Mouse (Mus musculus) CH12.LX (cell line): ENCODE data around the gene Lamc3. TPM values are rescaled to one million over a fixed set of nuclear protein-coding genes. Genes with fewer than 3 reads are reported as not detected.
A peak's percentile ranks its signal among the peaks of the same experiment; 100 is the strongest.

ENCODE experiments used
- DNase-seq: peaks from one replicate; pipeline ENCODE4 v3.0.0-alpha.2; 2013; ENCODE audit errors: extremely low read depth
- H3K27ac ChIP-seq: 2 replicates; pipeline ENCODE4 v1.5.1; 2012; ENCODE audit warnings: low read depth, mild to moderate bottlenecking, control low read depth, moderate library complexity; ENCODE audit not compliant: insufficient read depth
- H3K27me3 ChIP-seq: replicated peaks from 2 replicates; pipeline ENCODE3; 2012; ENCODE audit warnings: inconsistent platforms
- H3K36me3 ChIP-seq, 2 experiments: replicated peaks in 1 of 2; 2 replicates each; pipeline versions ENCODE3 to v1.6.1; 2012; ENCODE audit warnings: inconsistent platforms in 1 of 2, low read length in 1 of 2, mild to moderate bottlenecking in 1 of 2, mixed read lengths in 1 of 2, moderate library complexity in 1 of 2; ENCODE audit not compliant: control insufficient read depth in 1 of 2, insufficient read depth in 1 of 2
- H3K4me1 ChIP-seq, 2 experiments: 2 replicates each; pipeline ENCODE4 v1.6.1; 2012; ENCODE audit warnings: inconsistent platforms in 1 of 2, moderate library complexity in 1 of 2; ENCODE audit not compliant: insufficient read depth in 2 of 2, control insufficient read depth in 1 of 2
- H3K4me2 ChIP-seq: 2 replicates; pipeline ENCODE4 v1.6.1; 2012; ENCODE audit warnings: low read depth, mild to moderate bottlenecking, control low read depth; ENCODE audit not compliant: poor library complexity, insufficient read depth, severe bottlenecking
- H3K4me3 ChIP-seq, 3 experiments: fragments of 150-350 bp in 1 of 3; sonication (generic) in 1 of 3; replicated peaks in 1 of 3; 2 replicates each; pipeline versions ENCODE3 to v1.5.1; 2011 to 2012; ENCODE audit warnings: low read depth in 2 of 3, low read length in 2 of 3, mild to moderate bottlenecking in 2 of 3, moderate library complexity in 2 of 3, control low read depth in 1 of 3, improper control_type of control experiment in 1 of 3, inconsistent platforms in 1 of 3, mixed read lengths in 1 of 3; ENCODE audit not compliant: poor library complexity in 1 of 3
- H3K79me2 ChIP-seq: replicated peaks from 2 replicates; pipeline ENCODE4 v1.6.1; 2012; ENCODE audit warnings: mild to moderate bottlenecking, moderate library complexity; ENCODE audit not compliant: control insufficient read depth, poor library complexity, insufficient read depth, severe bottlenecking; ENCODE audit errors: extremely low read depth
- H3K9ac ChIP-seq: 2 replicates; pipeline ENCODE4 v1.6.1; 2012; ENCODE audit warnings: low read depth, mild to moderate bottlenecking, control low read depth, moderate library complexity; ENCODE audit not compliant: insufficient read depth
- H3K9me3 ChIP-seq: replicated peaks from 2 replicates; pipeline ENCODE3; 2012; ENCODE audit warnings: low read length, inconsistent platforms, mixed read lengths
- BHLHE40 ChIP-seq: IDR thresholded peaks from 2 replicates; pipeline ENCODE4 v1.6.1; 2011; ENCODE audit warnings: mild to moderate bottlenecking, low read depth, low read length, improper control_type of control experiment
- CHD2 ChIP-seq: IDR thresholded peaks from 2 replicates; pipeline ENCODE4 v1.6.1; 2011; ENCODE audit warnings: low read length, improper control_type of control experiment
- CTCF ChIP-seq, 2 experiments: IDR thresholded peaks in 1 of 2; conservative IDR thresholded peaks in 1 of 2; 2 replicates each; pipeline ENCODE4 v1.5.1; 2011 to 2012; ENCODE audit warnings: low read depth in 2 of 2, low read length in 2 of 2, improper control_type of control experiment in 1 of 2, inconsistent platforms in 1 of 2, mild to moderate bottlenecking in 1 of 2, moderate library complexity in 1 of 2
- E2F4 ChIP-seq: IDR thresholded peaks from 2 replicates; pipeline ENCODE4 v1.6.1; 2011; ENCODE audit warnings: low read depth, low read length, improper control_type of control experiment; ENCODE audit not compliant: insufficient replicate concordance
- HCFC1 ChIP-seq: IDR thresholded peaks from 2 replicates; pipeline ENCODE4 v1.6.1; 2012; ENCODE audit warnings: low read depth, mild to moderate bottlenecking, inconsistent platforms, low read length, improper control_type of control experiment
- IRF4 ChIP-seq: IDR thresholded peaks from 2 replicates; pipeline ENCODE4 v1.6.1; 2014; ENCODE audit warnings: low read depth, mild to moderate bottlenecking, inconsistent platforms, low read length, improper control_type of control experiment
- KAT2A ChIP-seq: IDR thresholded peaks from 2 replicates; pipeline ENCODE4 v1.6.1; 2012; ENCODE audit warnings: low read length, improper control_type of control experiment, inconsistent platforms; ENCODE audit not compliant: insufficient replicate concordance
- NRF1 ChIP-seq: IDR thresholded peaks from 2 replicates; pipeline ENCODE4 v1.6.1; 2014; ENCODE audit warnings: low read depth, mild to moderate bottlenecking, inconsistent platforms, low read length, improper control_type of control experiment, moderate library complexity
- PAX5 ChIP-seq: IDR thresholded peaks from 2 replicates; pipeline ENCODE4 v1.6.1; 2012; ENCODE audit warnings: low read length, inconsistent platforms, mixed read lengths
- POLR2AphosphoS2 ChIP-seq: IDR thresholded peaks from 2 replicates; pipeline ENCODE4 v1.6.1; 2011; ENCODE audit warnings: low read depth, low read length, improper control_type of control experiment
- SIN3A ChIP-seq: IDR thresholded peaks from 2 replicates; pipeline ENCODE4 v1.6.1; 2012; ENCODE audit warnings: low read length, improper control_type of control experiment, inconsistent platforms
- TBP ChIP-seq: conservative IDR thresholded peaks from 2 replicates; pipeline ENCODE4 v1.6.1; 2011; ENCODE audit warnings: low read depth, low read length, improper control_type of control experiment
- TCF12 ChIP-seq: IDR thresholded peaks from 2 replicates; pipeline ENCODE4 v1.6.1; 2014; ENCODE audit warnings: low read depth, mild to moderate bottlenecking, inconsistent platforms, low read length, improper control_type of control experiment
- USF1 ChIP-seq: IDR thresholded peaks from 2 replicates; pipeline ENCODE4 v1.6.1; 2014; ENCODE audit warnings: low read depth, mild to moderate bottlenecking, inconsistent platforms, low read length, improper control_type of control experiment
- USF2 ChIP-seq: conservative IDR thresholded peaks from 2 replicates; pipeline ENCODE4 v1.6.1; 2011; ENCODE audit warnings: low read depth, low read length, improper control_type of control experiment
- ZKSCAN1 ChIP-seq: IDR thresholded peaks from 2 replicates; pipeline ENCODE4 v1.6.1; 2012; ENCODE audit warnings: low read depth, inconsistent platforms, low read length, improper control_type of control experiment, borderline replicate concordance
- dilution Hi-C: fragments of 300-500 bp; cut with MboI; formaldehyde crosslinking; loops from 2 replicates; pipeline ENCODE4 v1.14.3; 2020; ENCODE audit warnings: low sequenced_read_pairs; ENCODE audit not compliant: extremely low pct_unique_long_range_greater_than_20kb, extremely low pct_ligation_motif_present
- in situ Hi-C: fragments of 300-500 bp; cut with MboI; formaldehyde crosslinking; loops from 3 replicates; pipeline ENCODE4 v1.14.3; 2019; ENCODE audit warnings: low sequenced_read_pairs, low pct_ligation_motif_present, low pct_unique_long_range_greater_than_20kb, mixed read lengths
- polyA plus RNA-seq: library from polyadenylated mRNA; unstranded; fragments of >175 nt; gene quantifications from 2 replicates; pipeline ENCODE4 v1.2.1, GENCODE M21; 2012; ENCODE audit warnings: low read depth; ENCODE audit not compliant: insufficient read length
- total RNA-seq, 2 experiments: library from RNA; depleted of rRNA; stranded (reverse); fragments of 300-350 nt in 1 of 2; fragments of >200 nt in 1 of 2; gene quantifications; 2 replicates each; pipeline ENCODE4 v1.2.3; 2012 to 2014

The Lamc3 gene
- total and polyA plus RNA-seq, 3 experiments = not detected

DNA sequence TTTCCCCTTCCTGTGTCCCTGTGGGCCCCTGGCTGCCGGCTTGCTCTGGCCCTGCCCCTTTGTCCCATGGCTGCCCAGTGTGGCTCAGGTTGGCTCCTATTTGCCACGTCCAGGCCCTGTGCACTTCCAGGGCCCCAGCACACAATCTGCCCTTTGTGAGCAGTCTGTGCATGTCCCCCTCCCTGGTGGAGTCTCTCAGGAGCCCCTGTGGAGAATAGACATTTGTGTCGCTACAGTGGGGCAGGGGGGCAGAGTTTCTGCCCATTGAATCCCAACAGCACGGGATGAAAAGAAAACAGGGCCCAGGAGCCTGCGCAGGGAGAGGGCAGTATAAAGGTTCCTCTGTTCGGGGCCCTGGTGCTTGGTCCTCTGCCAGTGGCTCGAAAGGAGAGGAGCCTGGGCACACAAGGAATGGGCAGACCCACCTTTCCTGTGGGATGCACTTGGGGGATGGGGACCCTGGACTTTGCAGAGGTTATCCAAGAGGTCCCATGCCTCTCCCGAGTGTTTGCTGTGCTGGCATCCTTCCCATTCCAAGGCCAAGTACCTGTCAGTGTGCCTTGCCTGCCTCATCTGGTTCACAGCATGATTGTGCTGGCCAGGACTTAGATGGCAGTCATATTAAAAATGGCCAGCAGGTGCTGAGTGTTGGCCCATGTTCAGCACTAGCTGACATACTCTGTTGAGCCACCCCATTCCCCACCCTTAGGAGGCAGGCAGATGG is 75.6 kb downstream of the Lamc3 start:
- H3K4me2 ChIP-seq = no peak overlapping the region
- no peaks in the 10 kb centered on the region for H3K79me2 ChIP-seq
- TF ChIP-seq POLR2AphosphoS2 (no peak), BHLHE40 (no peak), PAX5 (no peak), USF2 (no peak), HCFC1 (no peak), CTCF (conservative IDR thresholded peaks at IDR 0.05 in 1 of 2, IDR thresholded peaks at IDR 0.05 in 1 of 2; ENCODE audit: low read depth in 2 of 2, low read length in 2 of 2) (0 out of 4 replicates have a peak, but pooled peaks of 1 of the 2 experiments have one; percentile 2)
- dilution Hi-C loops = no loop called here
- no peaks in the 10 kb centered on the region for H3K36me3 ChIP-seq
- H3K27me3 ChIP-seq = peaks cover 87% of the 10 kb centered on the region
- in situ Hi-C loops = loop anchor here (10.0 kb wide), 1 partner anchor 172 kb away; no protein-coding TSS in a partner anchor
- H3K9me3 ChIP-seq = no peaks in the 10 kb centered on the region
- peaks cover 4 to 6% of the 10 kb centered on the region in 2 experiments; a peak in 1 of 4 replicates for H3K4me1 ChIP-seq
- no peak overlapping the region for H3K9ac ChIP-seq
- DNase-seq = no peak
- H3K27ac ChIP-seq = no peak overlapping the region
- no peak overlapping the region for H3K4me3 ChIP-seq

DNA sequence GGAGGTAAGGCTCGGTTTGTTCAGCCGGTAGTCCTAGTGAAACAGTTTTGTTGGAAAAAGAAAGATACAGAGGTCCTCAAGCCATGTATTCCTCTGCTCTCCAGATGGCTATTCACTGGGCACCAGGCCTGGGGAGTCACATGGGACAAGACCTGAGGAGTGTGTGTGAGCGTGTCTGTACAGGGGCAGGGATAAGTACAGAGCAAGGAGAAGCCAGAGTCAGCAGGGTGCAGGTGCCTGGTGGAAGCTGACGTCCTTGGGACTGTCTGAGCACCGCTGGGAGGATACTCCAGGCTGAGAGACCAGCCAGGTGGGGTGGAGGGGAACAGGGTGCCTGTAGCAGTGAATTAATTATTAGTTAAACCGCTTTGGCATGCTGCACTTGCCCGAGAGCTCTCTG is 76.4 kb downstream of the Lamc3 start:
- in situ Hi-C loops = loop anchor here (10.0 kb wide), 1 partner anchor 171 kb away; no protein-coding TSS in a partner anchor
- dilution Hi-C loops = no loop called here
- TF ChIP-seq KAT2A (no peak), IRF4 (no peak), SIN3A (no peak), NRF1 (no peak), TCF12 (no peak), USF1 (no peak)

GRCm38 (mm10) chr2:31964191-31964590 is 77.1 kb downstream of the Lamc3 start:
- TF ChIP-seq TCF12 (no peak), ZKSCAN1 (no peak), E2F4 (no peak), KAT2A (no peak), USF1 (no peak), CHD2 (no peak), POLR2AphosphoS2 (no peak), TBP (no peak), USF2 (no peak)
- H3K4me1 ChIP-seq = peaks cover 4 to 6% of the 10 kb centered on the region in 2 experiments; a peak in 1 of 4 replicates
- no peaks in the 10 kb centered on the region for H3K9me3 ChIP-seq
- dilution Hi-C loops = no loop called here
- in situ Hi-C loops = loop anchor here (10.0 kb wide), 1 partner anchor 171 kb away; no protein-coding TSS in a partner anchor
- DNase-seq = no peak
- peaks cover 87% of the 10 kb centered on the region for H3K27me3 ChIP-seq
- H3K79me2 ChIP-seq = no peaks in the 10 kb centered on the region
- H3K36me3 ChIP-seq = no peaks in the 10 kb centered on the region
- no peak overlapping the region for H3K4me3 ChIP-seq
- H3K27ac ChIP-seq = no peak overlapping the region
- H3K4me2 ChIP-seq = no peak overlapping the region
- no peak overlapping the region for H3K9ac ChIP-seq

More for the DNA sequence above, 76.4 kb downstream of the Lamc3 start:
- Histone ChIP-seq H3K4me3 (no peak overlapping the region), H3K4me1 (peaks cover 4 to 6% of the 10 kb centered on the region in 2 experiments; a peak in 1 of 4 replicates), H3K27ac (no peak overlapping the region), H3K9ac (no peak overlapping the region), H3K79me2 (no peaks in the 10 kb centered on the region), H3K27me3 (peaks cover 87% of the 10 kb centered on the region), H3K9me3 (no peaks in the 10 kb centered on the region), H3K36me3 (no peaks in the 10 kb centered on the region), H3K4me2 (no peak overlapping the region)
- DNase-seq = no peak
